Mouse (Mus musculus) kidney, adult 2 months (tissue): ENCODE results near the gene Batf3.

Experiments used
- CTCF ChIP-seq: fragments of 200-500 bp; conservative IDR thresholded peaks from 2 replicates; pipeline ENCODE4 v1.5.1; 2011; ENCODE audit warnings: low read depth, mild to moderate bottlenecking, control low read depth, low read length, moderate library complexity, mixed read lengths; ENCODE audit not compliant: insufficient read depth, insufficient read length
- POLR2A ChIP-seq: fragments of 200-500 bp; IDR thresholded peaks from one replicate; pipeline ENCODE4 v1.6.1; 2011; ENCODE audit warnings: low read depth, low read length, control low read depth

- no peak for TF ChIP-seq CTCF
- no peak for TF ChIP-seq POLR2A
Measured at GRCm38 (mm10) chr1:191111146-191111545, 13.5 kb downstream of the Batf3 start.
